Mouse (Mus musculus) monocyte, adult 2 months (primary cell): ENCODE results near the gene Vps25.

Experiments
- DNase-seq, 2 experiments: peaks; one replicate each; pipeline ENCODE4 v3.0.0; 2022; ENCODE audit warnings: low spot score in 2 of 2, low read depth in 1 of 2

Vps25 gene

DNA sequence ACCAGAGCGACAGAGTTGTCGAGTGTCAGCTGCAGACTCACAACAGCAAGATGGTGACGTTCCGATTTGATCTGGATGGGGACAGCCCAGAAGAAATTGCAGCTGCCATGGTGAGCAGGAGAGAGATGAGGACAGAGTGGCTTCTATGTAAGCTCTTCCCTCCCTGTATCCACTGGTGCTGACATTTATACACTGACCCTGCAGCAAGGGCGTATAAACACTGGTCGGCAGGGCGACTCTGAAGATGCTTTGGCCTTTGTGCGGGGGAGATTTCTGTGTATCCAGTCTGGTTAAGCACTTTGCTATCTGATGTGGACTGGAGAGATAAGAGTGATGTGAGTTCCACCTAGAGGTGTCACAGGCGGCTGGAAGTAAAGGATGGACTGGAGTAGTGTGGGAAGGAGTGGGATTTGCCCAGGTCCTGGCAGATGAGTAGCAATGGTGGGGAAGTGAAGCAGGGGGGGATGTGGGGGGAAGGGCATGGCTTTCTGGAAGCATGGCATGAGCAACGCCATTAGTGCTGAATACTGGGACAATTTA, 16.1 kb downstream of the Vps25 start:
- DNase-seq = no peak

DNA sequence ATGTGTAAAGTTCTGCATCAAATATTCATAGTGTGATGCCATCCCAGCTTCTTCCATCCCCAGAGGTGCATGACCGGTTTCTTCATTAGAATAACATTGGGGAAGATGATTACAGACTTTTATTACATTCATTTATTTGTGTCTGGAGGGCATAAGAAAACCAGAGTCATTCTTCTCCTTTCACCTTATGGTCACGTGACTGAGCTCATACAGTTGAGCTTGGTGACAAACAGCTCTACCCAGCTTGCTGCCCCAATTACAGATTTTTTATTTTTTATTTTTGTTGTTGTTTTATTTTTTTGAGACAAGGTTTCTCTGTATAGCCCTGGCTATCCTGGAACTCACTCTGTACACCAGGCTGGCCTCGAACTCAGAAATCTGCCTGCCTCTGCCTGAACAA, 18.9 kb downstream of the Vps25 start:
- DNase-seq = no peak

DNA sequence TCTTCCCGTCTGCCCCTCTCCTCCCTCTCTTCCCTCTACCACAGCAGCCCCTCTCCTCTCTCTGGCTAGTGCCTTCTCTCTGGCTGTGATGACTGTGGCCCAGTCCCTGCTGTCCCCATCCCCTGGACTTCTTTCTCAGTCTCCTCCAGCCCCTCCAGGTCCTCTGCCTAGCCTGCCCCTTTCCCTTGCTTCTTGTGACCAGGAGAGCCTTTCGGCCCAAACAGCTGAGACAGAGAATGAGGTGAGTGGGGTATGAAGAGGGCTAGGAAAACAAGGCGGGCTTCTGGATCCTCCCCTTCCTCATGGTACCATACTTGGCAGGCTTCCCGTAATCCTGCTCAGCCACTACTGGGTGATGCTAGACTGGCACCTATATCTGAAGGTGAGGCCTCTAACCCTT, 21.8 kb downstream of the Vps25 start:
- DNase-seq = no peak

GRCm38 (mm10) chr11:101276319-101277070, 23.0 kb downstream of the Vps25 start:
- no peak for DNase-seq

DNA sequence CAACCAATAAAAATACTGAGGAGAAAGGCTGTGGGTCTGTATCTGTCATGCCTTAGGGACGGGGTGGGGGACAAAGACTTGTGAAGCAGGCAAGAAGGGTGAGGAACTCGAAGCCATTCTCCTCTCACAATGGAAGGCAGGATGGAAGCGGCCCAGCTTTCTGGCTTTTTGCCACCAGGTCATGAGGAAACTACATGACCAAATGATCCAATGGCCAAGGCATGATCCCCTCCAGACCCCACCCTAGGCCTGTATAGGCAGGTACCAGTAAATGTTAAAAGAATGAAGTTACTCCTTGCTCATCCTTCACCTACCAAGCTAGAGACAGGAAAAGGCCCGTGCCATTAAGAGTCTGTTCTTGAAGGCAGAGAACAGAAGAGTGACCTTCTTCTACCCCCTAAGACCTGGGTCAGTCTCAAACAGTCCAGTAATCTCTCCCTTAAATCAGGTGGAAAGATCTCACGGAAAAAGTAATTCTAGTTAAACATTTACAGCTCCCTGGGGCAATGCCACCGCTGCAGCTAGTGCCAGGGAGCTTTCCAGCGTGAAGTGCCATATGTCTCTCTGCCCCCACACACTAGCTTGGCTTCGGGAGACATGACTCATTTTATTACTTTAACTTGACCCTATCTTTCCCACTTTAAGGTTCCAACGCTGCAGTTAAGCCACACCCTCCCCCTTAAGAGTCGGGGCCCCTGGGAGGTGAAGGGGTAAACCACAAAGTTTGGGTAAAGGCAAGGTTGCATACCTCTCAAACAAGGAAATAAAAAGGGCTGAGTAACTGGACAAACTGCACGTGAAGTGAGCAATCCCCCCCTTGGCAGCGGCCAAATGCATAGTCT, 24.1 kb downstream of the Vps25 start:
- no peak for DNase-seq

DNA sequence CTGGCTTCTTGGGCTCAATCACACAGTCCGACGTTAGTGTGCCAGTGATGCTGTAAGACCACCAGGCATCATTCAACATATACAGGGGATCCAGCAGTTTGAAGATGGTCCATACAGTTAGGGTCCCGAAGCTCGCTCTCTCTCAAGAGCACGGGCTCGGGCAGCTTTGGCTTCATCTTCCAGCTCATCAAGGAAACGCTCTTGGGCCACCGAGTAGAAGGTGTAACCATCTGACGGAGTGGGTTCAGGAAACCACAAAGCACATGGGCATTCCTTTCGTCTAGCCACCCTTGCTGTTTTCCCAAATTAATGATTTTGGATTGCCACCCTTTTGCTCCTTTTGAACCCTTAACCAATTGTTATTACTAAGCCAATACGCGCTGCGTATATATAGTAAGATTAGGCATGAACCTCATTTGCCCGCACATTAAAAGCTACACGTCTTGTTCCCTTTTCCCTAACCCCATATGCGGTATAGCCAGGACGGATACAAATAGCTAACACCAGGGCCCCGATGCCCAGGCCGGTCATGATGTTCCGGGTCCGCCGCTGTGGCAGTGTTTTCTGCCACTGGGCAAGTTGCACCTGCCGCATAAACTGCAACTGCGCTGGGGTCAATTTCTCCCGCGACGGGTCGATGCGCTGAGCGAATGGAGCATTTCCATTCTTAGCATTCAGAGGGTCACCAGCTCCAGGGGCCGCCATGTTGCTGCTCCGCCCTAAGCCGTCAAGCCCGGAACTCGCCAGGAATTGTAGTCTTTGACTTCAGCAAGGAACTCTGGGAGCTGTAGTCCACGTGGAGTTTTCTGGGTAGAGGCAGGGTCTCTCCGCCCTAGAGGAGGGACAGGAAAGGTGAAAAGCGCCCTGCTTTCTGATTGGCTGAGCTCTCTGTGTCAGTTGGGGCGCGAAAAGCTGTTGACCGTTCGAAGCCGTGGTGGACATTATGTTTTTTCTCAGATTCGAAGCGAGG, 25.0 kb downstream of the Vps25 start, which contains the start of the genes Cntd1 and Coa3:
Gene Cntd1, plus strand, starts transcription at position 790 of the 970 bp plus-strand sequence.
Gene Coa3, minus strand, starts transcription at position 892 of the 970 bp plus-strand sequence.
- DNase-seq = peak in 1 of 2 experiments; percentile 40

- DNase-seq = no peak
Measured at GRCm38 (mm10) chr11:101279193-101279569, 25.7 kb downstream of the Vps25 start.

GRCm38 (mm10) chr11:101280837-101281236, 27.3 kb downstream of the Vps25 start:
- DNase-seq = no peak

DNA sequence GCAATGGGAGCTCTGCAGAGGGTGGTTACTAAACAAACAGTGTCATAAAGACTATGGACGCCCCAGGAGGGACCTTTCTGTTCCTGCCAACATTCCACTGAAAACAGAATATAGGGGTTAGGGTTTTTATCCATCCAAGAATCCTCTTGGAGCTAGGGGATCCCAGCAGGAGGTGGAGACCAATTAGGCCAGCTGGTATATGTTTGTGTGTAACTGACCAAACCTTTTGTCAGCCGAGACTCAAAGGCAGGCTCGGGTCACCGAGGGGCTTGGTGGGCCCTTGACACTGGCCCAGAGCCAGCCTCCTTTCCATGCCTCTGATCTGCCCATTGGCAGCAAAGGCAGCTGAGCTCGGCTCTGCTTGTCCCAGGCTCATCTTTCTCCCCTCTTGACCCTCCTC, 29.4 kb downstream of the Vps25 start:
- no peak for DNase-seq

DNA sequence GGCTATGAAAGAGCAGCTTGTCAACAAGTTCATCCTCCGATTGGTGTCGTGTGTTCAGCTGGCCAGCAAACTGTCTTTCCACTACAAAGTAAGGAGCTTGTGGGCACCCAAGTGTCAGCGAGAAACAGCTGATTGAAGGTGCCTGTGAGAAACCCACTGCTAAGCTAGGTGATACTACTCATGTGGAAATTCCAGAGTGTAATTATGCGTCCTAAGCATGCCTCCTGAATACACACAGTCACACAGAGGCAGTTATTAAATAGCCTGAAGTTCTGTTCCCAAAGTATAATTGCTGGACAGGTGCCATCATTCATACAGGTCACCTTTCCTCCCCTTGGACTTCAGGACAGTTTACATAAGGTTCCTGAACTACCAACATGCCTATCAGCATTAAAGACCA, 30.3 kb downstream of the Vps25 start:
- no peak for DNase-seq

- DNase-seq = peak in 1 of 2 experiments; percentile 19
Measured at GRCm38 (mm10) chr11:101287306-101287705, 33.8 kb downstream of the Vps25 start.

- no peak for DNase-seq
Measured at GRCm38 (mm10) chr11:101291231-101291630, 37.7 kb downstream of the Vps25 start.

GRCm38 (mm10) chr11:101295191-101295590, 41.7 kb downstream of the Vps25 start:
- no peak for DNase-seq

GRCm38 (mm10) chr11:101300881-101301280, 47.4 kb downstream of the Vps25 start:
- DNase-seq = no peak

- no peak for DNase-seq
Measured at GRCm38 (mm10) chr11:101301299-101302003, 47.9 kb downstream of the Vps25 start.

- DNase-seq = peak; percentile 87 to 93
Measured at GRCm38 (mm10) chr11:101302004-101302798, 48.7 kb downstream of the Vps25 start, which contains the start of gene Becn1. Becn1 (minus strand) TSS chr11:101302286.

- DNase-seq = no peak
Measured at GRCm38 (mm10) chr11:101307744-101308143, 54.2 kb downstream of the Vps25 start.
